Mouse (Mus musculus) heart, postnatal 0 days (tissue): Measurements from ENCODE around the gene Fat1.

ENCODE experiments used
- CTCF ChIP-seq: IDR thresholded peaks from 2 replicates; pipeline ENCODE4 v1.5.1; 2016; ENCODE audit warnings: antibody characterized with exemption, control low read depth, low read depth
- EP300 ChIP-seq: IDR thresholded peaks from 2 replicates; pipeline ENCODE4 v1.6.1; 2016; ENCODE audit warnings: antibody characterized with exemption, low read depth

GRCm38 (mm10) chr8:44998681-44999277 is 63.5 kb downstream of the Fat1 start:
- TF ChIP-seq CTCF (peak; percentile 60), EP300 (0 out of 2 replicates have a peak, but pooled peaks have one; percentile 28)
